Mouse (Mus musculus) forebrain, embryonic 16.5 days (tissue): Measurements from ENCODE around the gene Ppp1r14d. TPM values are rescaled to one million over a fixed set of nuclear protein-coding genes. Genes with fewer than 3 reads are reported as not detected.

Experiments used
- ATAC-seq: fragments of 200-750 bp; cut with Nextera tagmentation; 2 replicates; pipeline ENCODE4 v1.8.0; 2017; ENCODE audit warnings: mild to moderate bottlenecking, moderate library complexity
- H3K27ac ChIP-seq: fragments of 300-500 bp; sonication (generic); 2 replicates; pipeline ENCODE4 v1.5.1; 2014; ENCODE audit warnings: low read length, control low read depth
- H3K27me3 ChIP-seq: fragments of 300-500 bp; sonication (generic); replicated peaks from 2 replicates; pipeline ENCODE4 v1.6.1; 2014; ENCODE audit warnings: low read length; ENCODE audit not compliant: control insufficient read depth, insufficient read depth
- H3K36me3 ChIP-seq: fragments of 300-500 bp; sonication (generic); 2 replicates; pipeline ENCODE4 v1.6.1; 2014; ENCODE audit not compliant: control insufficient read depth, insufficient read depth
- H3K4me1 ChIP-seq: fragments of 300-500 bp; sonication (generic); replicated peaks from 2 replicates; pipeline ENCODE4 v1.6.1; 2014; ENCODE audit warnings: low read length; ENCODE audit not compliant: control insufficient read depth, insufficient read depth
- H3K4me2 ChIP-seq: fragments of 300-500 bp; sonication (generic); 2 replicates; pipeline ENCODE4 v1.6.1; 2014; ENCODE audit warnings: mild to moderate bottlenecking, low read length, control low read depth
- H3K4me3 ChIP-seq: fragments of 300-500 bp; sonication (generic); replicated peaks from 2 replicates; pipeline ENCODE4 v1.5.1; 2014; ENCODE audit warnings: mild to moderate bottlenecking, low read length, control low read depth
- H3K9ac ChIP-seq: fragments of 300-500 bp; sonication (generic); replicated peaks from 2 replicates; pipeline ENCODE4 v1.6.1; 2014; ENCODE audit warnings: low read depth, low read length, control low read depth
- H3K9me3 ChIP-seq: fragments of 300-500 bp; sonication (generic); 2 replicates; pipeline ENCODE4 v1.6.1; 2016; ENCODE audit warnings: low read length; ENCODE audit not compliant: control insufficient read depth
- WGBS: fragments of 180-500 bp; shearing (Covaris S2); extraction: QIAGEN DNeasy Blood & Tissue Kit; methylation state at CpG from one replicate; pipeline ENCODE4 v1.1.7; 2014; 5-methylcytosine and 5-hydroxymethylcytosine counted together
- polyA plus RNA-seq: library from polyadenylated mRNA; unstranded; fragments of >200 nt; fragmentation: Nextera tagmentation; extraction: Ambion mirVana; gene quantifications from 2 replicates; pipeline ENCODE4 v1.2.1, GENCODE M21; 2015

The Ppp1r14d gene
- polyA plus RNA-seq, 1 experiment from 2014 or later, result not detected

DNA sequence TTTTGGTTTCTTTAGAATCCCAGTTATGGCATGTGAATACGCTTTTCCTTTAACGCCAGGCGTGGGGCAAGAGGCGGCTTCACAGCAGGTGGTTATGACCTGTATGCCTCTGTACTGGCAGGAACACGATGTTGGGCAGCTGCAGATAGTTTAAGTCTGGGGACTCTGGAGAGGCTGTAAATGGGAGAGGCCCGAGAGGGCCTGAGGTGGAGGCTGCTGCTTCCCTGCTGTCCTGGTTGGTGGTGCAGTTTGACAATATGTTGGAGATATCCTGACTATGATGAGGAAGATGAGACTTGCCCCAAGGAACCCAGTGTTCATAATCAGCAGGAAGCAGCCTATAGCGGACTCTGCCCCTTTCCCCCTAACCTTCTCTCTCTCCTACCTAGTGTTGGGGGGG is 46.8 kb downstream of the Ppp1r14d start:
- WGBS, result 79% methylated on average over 7 of the region's 7 CpGs
- Histone ChIP-seq H3K9ac (no peak overlapping the region), H3K9me3 (no peaks in the 10 kb centered on the region), H3K36me3 (peaks cover 12% of the 10 kb centered on the region), H3K4me3 (no peak overlapping the region), H3K4me2 (no peak overlapping the region), H3K4me1 (no peaks in the 10 kb centered on the region), H3K27ac (no peak overlapping the region), H3K27me3 (no peaks in the 10 kb centered on the region)
- ATAC-seq, result no peak

DNA sequence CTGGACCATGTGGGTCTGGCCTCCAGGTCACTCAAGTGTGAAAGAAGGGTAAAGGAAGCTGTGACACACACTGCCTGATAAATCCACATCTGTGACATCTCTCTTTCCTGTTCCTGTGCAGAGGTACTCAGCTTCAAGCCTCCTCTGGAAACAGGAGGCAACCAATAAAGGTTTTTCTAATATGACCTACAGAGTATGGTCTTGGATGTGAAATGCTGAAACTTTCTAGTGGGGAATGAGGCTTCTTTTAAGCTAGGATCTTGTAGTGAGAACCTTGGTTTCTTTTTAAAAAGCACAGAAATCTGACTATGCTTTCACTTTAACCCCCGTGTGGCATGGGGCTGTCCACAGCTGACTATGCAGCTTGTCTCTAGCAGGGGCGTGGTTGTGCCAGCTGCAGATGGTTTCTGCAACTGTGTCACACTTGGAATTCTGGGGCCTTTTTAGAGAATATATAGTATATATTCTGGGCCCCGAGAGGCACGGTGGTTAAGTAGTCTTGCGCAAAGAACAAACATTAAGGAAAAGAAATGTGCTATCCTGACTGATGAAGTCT is 52.2 kb downstream of the Ppp1r14d start:
- Histone ChIP-seq H3K9ac (no peak overlapping the region), H3K27me3 (no peaks in the 10 kb centered on the region), H3K27ac (no peak overlapping the region), H3K36me3 (peaks cover 6% of the 10 kb centered on the region; the same call in 1 of the 2 replicates), H3K4me3 (no peak overlapping the region), H3K4me1 (peaks cover 11% of the 10 kb centered on the region), H3K4me2 (no peak overlapping the region), H3K9me3 (no peaks in the 10 kb centered on the region)
- no peak for ATAC-seq
- 91% methylated on average over 5 of the region's 5 CpGs for WGBS

- H3K36me3 ChIP-seq, result peaks cover 6% of the 10 kb centered on the region; the same call in 1 of the 2 replicates
- WGBS, result 63% methylated on average over 3 of the region's 3 CpGs
- no peak overlapping the region for H3K9ac ChIP-seq
- no peak for ATAC-seq
- H3K4me1 ChIP-seq, result peaks cover 11% of the 10 kb centered on the region
- H3K9me3 ChIP-seq, result no peaks in the 10 kb centered on the region
- H3K4me2 ChIP-seq, result no peak overlapping the region
- H3K4me3 ChIP-seq, result no peak overlapping the region
- no peaks in the 10 kb centered on the region for H3K27me3 ChIP-seq
- H3K27ac ChIP-seq, result no peak overlapping the region
Observed at GRCm38 (mm10) chr2:119176761-119177160, 52.9 kb downstream of the Ppp1r14d start.

DNA sequence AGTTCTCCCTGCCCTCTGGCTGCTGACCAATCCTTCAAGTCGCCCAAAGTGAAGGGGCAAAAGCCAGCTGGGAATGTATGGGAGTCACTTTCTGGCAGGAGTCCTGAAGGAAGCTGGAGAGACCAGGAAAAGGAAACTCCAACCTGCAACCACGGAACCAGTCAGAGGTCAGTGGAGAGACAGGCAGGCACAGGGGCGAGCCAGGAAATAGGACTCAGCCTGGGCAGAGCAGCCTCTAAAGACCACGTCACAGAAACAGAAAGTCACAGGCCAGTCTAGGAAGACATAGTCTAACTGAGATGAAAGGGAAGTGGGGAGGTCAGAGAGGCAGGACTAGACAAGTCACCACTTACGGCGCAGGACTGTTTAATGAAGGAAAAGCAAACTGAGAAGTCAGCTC is 54.1 kb downstream of the Ppp1r14d start:
- Histone ChIP-seq H3K4me3 (no peak overlapping the region), H3K4me1 (peaks cover 11% of the 10 kb centered on the region), H3K27me3 (no peaks in the 10 kb centered on the region), H3K27ac (no peak overlapping the region), H3K4me2 (no peak overlapping the region), H3K9me3 (no peaks in the 10 kb centered on the region), H3K36me3 (peaks cover 6% of the 10 kb centered on the region; the same call in 1 of the 2 replicates), H3K9ac (no peak overlapping the region)
- ATAC-seq, result no peak
- WGBS, result 76% methylated on average over 6 of the region's 6 CpGs

DNA sequence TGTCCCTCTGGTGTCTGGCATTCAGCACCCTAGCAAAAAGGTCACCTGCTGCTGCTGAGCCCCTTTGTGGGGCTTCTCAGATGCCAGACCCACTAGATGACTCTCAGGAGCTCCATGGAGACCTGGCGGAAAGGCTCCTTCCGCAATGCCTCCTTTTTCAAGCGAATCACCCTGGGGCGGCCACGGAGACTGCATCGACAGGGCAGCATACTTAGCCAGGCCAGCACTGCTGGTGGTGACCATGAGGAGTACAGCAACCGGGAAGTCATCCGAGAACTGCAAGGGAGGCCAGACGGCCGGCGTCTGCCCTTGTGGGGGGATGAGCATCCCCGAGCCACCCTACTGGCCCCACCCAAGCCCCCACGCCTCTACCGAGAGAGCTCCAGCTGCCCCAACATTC is 54.8 kb downstream of the Ppp1r14d start:
- peaks cover 11% of the 10 kb centered on the region for H3K4me1 ChIP-seq

GRCm38 (mm10) chr2:119173991-119174651 is 55.6 kb downstream of the Ppp1r14d start, which contains the start of gene Gm14137:
Gene Gm14137, plus strand, starts transcription at chr2:119174509.
- 0 out of 2 replicates have a peak, but pooled peaks have one; percentile 21 for ATAC-seq
- Histone ChIP-seq H3K4me3 (no peak within 1 kb of the TSS), H3K9me3 (no peaks in the 10 kb centered on the region), H3K4me2 (no peak within 1 kb of the TSS), H3K36me3 (no peaks in the 10 kb centered on the region), H3K4me1 (peaks cover 11% of the 10 kb centered on the region), H3K9ac (no peak within 1 kb of the TSS), H3K27me3 (no peaks in the 10 kb centered on the region), H3K27ac (no peak within 1 kb of the TSS)
- 24% methylated on average over 8 of the region's 8 CpGs for WGBS

More for the DNA sequence above, 54.8 kb downstream of the Ppp1r14d start:
- Histone ChIP-seq H3K36me3 (peaks cover 2% of the 10 kb centered on the region; the same call in 1 of the 2 replicates), H3K27me3 (no peaks in the 10 kb centered on the region), H3K27ac (no peak overlapping the region), H3K4me2 (no peak overlapping the region), H3K9ac (no peak overlapping the region), H3K9me3 (no peaks in the 10 kb centered on the region), H3K4me3 (no peak overlapping the region)
- WGBS, result 63% methylated on average over 14 of the region's 14 CpGs
- no peak for ATAC-seq

GRCm38 (mm10) chr2:119172862-119173576 is 56.7 kb downstream of the Ppp1r14d start:
- no peak overlapping the region for H3K4me3 ChIP-seq
- no peak overlapping the region for H3K4me2 ChIP-seq
- 30% methylated on average over 13 of the region's 13 CpGs for WGBS
- 0 out of 2 replicates have a peak, but pooled peaks have one; percentile 26 for ATAC-seq
- H3K9me3 ChIP-seq, result no peaks in the 10 kb centered on the region
- H3K36me3 ChIP-seq, result no peaks in the 10 kb centered on the region
- H3K9ac ChIP-seq, result 0 out of 2 replicates have a peak overlapping the region, but pooled peaks have one; percentile 19
- peaks cover 11% of the 10 kb centered on the region for H3K4me1 ChIP-seq
- no peak overlapping the region for H3K27ac ChIP-seq
- no peaks in the 10 kb centered on the region; the same call in 1 of the 2 replicates for H3K27me3 ChIP-seq

GRCm38 (mm10) chr2:119172446-119172845 is 57.3 kb downstream of the Ppp1r14d start:
- Histone ChIP-seq H3K4me2 (no peak overlapping the region), H3K36me3 (no peaks in the 10 kb centered on the region), H3K9ac (no peak overlapping the region), H3K4me3 (no peak overlapping the region), H3K4me1 (peaks cover 17% of the 10 kb centered on the region), H3K9me3 (no peaks in the 10 kb centered on the region), H3K27ac (no peak overlapping the region), H3K27me3 (peaks cover 2% of the 10 kb centered on the region)
- 81% methylated on average over 7 of the region's 7 CpGs for WGBS
- no peak for ATAC-seq

- Histone ChIP-seq H3K4me3 (no peak overlapping the region), H3K4me2 (no peak overlapping the region), H3K27me3 (peaks cover 10% of the 10 kb centered on the region), H3K9ac (no peak overlapping the region), H3K9me3 (no peaks in the 10 kb centered on the region), H3K27ac (no peak overlapping the region), H3K4me1 (peaks cover 26% of the 10 kb centered on the region), H3K36me3 (no peaks in the 10 kb centered on the region)
- ATAC-seq, result no peak
- 85% methylated on average over 8 of the region's 8 CpGs for WGBS
Observed at GRCm38 (mm10) chr2:119171574-119171973, 58.1 kb downstream of the Ppp1r14d start.
